Mouse (Mus musculus) heart, postnatal 14 days (tissue): ENCODE results near the gene Ccnk. TPM values are rescaled to one million over a fixed set of nuclear protein-coding genes. Genes with fewer than 3 reads are reported as not detected.

ENCODE experiments used
- DNase-seq, 2 experiments: peaks; one replicate each; pipeline ENCODE4 v3.0.0; 2021 to 2022
- intact Hi-C: fragments of 180-260 bp; cut with DNase I; formaldehyde crosslinking; loops from one replicate; pipeline ENCODE4 v1.15.1; 2025
- total RNA-seq, 2 experiments: library from RNA; stranded (reverse); gene quantifications; 2 replicates each; pipeline ENCODE4 v1.2.3; 2021

Ccnk gene
- total RNA-seq, 2 experiments from 2014 or later: 27.6 to 28.0 TPM

DNA sequence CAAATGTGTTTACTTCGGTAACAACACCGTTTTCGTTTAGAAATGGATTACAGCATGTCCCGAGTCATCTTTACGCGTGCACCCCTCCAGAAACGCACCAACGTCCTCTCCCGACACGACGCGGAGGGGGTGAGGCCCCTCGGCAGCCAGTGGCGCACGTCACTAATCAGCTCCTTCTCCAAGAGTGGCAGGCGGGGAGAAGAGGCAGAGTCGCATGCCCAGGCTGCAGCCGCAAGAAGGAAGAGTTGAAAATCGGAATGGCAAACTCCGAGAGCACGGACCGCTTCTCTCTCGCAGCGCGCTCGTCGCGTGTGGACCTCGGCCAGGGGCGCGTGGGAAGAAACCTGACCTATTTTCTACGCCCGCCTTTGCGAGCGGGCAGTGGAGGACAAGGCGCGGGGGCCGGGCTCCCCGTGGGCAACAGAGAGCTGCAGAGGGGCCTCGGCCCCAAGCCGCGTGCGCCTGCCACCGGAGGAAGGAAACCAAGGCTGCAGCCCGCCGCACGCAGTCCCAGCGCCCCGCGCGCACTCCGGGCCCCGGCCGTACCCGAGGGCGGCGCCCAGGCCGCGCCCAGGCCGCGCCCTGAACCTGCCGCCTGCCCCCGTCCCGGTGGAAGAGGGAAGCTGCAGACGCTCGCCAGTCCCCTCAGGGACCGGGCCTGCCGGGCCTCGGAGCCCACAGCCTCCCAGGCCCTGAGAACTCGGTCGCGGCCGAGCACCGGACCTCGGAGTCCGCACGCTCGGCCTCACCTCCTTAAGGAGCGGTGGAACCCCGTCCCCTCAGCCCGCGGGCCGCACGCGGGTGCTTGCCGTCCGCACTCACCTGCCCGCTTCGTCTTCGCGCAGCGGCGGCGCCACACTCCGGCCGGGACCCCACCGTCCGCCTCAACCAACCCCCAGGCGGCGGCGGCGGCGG, 791 bp upstream of the Ccnk start:
- intact Hi-C loops: loop anchor here (10.0 kb wide), 1 partner anchor 616 kb away; the partner anchor contains the start of gene Yy1
- DNase-seq: peak; percentile 54 to 58

DNA sequence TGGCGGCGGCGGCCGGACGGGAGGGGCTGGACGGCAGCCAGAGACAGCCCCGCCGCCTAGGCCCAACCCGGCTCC, 296 bp upstream of the Ccnk start, which contains the start of gene Setd3:
Gene Setd3, minus strand, starts transcription at position 69 of the 75 bp plus-strand sequence.
- intact Hi-C loops: loop anchor here (10.0 kb wide), 1 partner anchor 616 kb away; the partner anchor contains the start of gene Yy1
- DNase-seq: no peak

DNA sequence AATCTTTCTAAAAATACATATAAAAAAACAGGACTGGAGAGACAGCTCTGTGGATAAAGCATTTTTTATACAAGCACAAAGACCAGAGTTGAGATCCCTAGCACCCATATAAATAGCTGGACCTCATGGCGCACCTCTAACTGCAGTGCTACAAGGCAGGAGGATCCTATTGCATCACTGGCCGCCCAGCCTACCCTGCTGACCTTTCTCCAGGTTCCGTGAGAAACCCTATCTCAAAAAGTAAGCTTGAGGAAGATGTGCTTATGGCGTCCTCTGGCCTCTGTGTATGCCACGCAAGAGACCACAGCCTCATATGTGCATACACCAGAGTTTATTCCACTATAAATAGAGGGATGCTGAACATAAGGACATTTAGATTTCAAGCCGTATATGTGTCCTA, 2.3 kb downstream of the Ccnk start:
- DNase-seq: no peak
- intact Hi-C loops: no loop called here

DNA sequence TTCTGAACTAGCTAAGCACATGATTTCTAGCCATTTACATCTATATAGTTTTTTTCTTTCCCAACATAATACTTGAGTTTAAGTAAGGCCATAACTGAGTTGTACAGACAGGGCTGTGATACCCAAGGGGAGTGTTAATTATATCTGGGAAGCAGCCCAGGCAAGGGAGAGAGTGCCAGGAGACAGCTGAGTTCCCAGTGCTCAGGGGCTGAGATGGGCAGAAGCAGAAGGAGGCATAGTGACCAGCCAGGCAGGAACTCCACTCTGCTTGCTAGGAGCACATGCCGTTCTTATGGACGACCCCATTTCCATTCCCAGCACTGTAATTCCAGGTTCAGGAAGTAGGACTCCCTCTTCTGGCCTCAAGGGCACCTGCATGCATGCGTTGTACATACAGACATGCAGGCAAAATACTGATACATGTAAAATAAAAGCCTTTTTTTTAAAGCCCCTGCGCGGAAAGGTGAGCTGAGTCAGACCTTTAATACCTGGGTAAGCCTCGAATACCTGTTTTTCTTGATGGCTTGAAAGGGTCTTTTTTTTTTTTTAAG, 8.2 kb downstream of the Ccnk start:
- intact Hi-C loops: no loop called here
- DNase-seq: no peak

DNA sequence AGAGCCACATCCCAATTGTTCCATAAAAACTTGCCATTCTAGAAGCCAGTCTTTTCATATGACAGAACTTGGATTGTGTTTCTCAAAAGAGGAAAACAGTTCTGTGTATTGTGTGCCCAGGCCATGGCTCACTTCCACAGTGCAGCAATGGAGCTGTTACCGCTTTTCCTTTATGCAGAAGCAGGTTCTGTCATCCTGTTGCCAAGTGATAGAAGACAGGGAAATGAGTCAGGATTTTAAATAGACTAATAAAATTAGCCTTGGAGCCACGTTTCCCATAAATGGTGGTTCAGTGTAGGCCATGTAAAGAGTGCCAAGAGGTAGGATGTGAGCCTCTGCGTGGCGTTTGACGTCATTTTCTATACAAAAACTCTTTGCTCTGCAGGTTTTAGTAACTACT, 14.5 kb downstream of the Ccnk start:
- DNase-seq: no peak
- intact Hi-C loops: no loop called here

DNA sequence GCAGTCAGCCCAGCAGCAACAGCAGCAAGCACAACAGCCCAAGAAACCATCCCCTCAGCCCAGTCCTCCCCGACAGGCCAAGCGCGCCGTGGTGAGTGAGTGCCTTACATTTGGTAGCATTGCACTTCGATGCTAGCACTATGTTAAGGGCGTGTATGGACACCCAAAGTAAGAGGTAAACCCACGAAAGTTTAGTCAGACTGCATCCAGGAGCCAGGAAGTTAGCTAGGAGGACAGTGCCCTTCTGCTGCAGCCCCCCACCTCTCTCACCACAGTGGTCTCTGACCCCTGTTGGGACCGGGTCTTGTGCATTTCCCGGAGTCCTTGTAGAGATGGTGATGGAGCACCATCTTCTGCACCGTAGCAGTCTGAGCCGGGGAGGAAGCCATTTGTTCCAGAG, 16.4 kb downstream of the Ccnk start:
- DNase-seq: no peak
- intact Hi-C loops: no loop called here

DNA sequence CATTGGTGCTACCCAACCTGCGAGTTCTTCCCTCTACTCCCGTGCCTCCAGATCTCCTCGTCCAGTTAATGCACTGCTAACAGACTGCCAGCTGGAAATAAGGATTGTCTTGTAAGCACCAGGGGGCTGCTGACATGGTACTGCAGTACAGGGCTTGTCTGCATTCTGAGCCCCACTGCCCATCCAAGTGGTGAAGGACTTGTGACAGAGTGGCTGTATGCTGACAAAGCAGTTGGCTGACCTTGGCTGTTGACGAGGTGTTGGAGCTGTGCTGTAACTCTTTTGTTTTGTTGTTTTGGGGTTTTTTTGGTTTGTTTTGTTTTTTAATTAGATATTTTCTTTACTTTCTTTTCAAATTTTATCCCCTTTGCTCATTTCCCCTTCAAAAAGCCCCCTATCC, 19.1 kb downstream of the Ccnk start:
- DNase-seq: no peak
- intact Hi-C loops: no loop called here

DNA sequence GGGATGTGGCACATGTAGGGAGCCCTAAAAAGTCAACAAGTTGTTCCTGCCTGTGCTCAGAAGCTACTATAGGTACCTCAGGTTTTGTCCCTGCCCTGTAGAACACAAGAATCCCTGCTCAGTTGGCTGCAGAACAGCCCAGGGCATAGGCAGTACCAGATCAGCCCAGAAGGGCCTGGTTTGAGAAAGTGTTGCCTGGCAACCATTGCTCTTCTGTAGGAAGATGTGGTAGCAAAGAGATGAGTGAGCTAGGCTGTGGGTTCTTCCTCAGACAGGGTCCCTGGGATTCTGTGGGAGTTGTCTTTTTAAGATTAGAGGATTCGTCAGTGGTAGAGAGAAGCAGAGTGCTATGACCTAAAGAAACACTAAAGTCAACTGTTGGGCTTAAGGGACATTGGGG, 20.7 kb downstream of the Ccnk start:
- intact Hi-C loops: no loop called here

DNA sequence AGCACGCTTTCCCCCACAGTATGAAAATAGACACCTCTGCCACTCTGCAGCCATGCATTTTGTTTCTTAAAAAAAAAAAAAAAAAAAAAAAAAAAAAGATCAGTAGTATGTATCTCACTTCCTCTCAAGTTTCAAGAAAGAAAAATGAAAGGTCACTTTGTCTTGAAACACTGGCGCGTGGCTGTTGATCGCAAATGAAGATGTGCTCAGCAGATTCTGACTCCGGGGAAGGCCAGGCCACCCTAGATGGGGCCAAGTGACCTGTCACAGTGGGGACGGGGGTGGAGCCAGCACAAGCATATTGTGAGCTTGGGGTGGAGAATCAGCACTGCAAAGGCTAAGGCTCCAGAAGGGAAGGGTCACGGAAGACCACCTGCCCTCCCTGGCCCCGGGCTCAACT, 24.5 kb downstream of the Ccnk start:
- DNase-seq: no peak
- intact Hi-C loops: no loop called here

More for the DNA sequence above, 20.7 kb downstream of the Ccnk start:
- no peak for DNase-seq

DNA sequence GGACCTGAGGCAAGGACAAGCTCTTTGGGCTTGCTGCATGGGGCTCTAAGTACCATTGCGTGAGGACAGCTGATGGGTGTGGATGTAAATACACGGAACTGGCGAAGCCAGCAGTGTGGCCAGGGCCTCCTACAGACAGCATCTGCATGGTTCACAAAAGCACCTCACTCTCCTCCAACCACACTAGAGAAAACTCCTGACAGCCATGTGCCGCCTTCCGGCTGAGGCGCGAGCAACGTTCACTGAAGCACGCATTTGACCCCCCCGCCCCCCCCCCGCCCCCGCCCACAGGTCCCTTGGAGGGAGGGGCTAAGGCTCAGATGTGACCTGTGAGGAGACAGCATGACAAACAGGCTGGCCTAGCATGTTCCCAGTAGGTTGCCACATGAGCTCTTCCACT, 25.6 kb downstream of the Ccnk start:
- intact Hi-C loops: loop anchor here (5.0 kb wide), 1 partner anchor 287 kb away; no protein-coding TSS in a partner anchor
- no peak for DNase-seq

DNA sequence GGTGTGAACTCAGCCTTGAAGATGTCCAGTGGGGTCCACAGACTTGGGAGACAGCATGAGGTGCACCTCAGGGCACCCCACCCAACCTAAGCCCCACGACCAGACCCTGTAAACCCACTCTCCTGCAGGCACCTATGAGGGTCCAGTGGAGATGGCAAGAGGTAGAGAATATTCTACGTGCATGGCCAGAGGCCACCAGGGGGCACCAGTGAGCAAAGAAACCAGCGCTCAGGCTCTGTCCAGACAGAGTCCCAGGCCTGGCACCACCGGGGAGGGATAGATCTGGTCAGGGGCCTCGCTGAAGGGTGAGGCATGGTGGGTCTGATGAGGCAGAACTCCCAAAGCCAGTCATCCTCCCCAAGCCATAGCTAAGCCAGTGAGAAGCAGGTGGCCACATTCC, 27.3 kb downstream of the Ccnk start:
- DNase-seq: peak; percentile 83 to 90
- intact Hi-C loops: loop anchor here (5.0 kb wide), 1 partner anchor 286 kb away; no protein-coding TSS in a partner anchor

DNA sequence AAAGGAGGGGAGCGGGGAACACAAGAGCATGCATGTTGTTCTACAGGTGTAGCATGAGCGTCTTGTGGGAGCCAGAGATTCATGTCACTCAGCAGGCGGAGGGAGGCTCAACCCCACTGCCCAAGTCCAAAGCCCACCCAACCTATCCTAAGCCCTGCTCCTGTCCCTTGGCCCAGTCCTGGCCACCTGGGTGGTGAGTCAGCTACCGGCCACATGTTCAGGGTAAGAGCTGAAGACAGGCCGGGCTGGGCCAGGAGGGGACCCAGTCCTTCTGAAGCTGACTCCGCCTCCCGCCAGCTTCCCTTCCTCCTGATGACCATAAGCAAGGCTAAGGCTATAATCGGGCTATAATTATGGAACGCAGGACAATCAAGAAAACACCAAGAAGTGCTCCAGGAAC, 28.8 kb downstream of the Ccnk start:
- intact Hi-C loops: loop anchor here (5.0 kb wide), 1 partner anchor 284 kb away; no protein-coding TSS in a partner anchor
- DNase-seq: no peak

DNA sequence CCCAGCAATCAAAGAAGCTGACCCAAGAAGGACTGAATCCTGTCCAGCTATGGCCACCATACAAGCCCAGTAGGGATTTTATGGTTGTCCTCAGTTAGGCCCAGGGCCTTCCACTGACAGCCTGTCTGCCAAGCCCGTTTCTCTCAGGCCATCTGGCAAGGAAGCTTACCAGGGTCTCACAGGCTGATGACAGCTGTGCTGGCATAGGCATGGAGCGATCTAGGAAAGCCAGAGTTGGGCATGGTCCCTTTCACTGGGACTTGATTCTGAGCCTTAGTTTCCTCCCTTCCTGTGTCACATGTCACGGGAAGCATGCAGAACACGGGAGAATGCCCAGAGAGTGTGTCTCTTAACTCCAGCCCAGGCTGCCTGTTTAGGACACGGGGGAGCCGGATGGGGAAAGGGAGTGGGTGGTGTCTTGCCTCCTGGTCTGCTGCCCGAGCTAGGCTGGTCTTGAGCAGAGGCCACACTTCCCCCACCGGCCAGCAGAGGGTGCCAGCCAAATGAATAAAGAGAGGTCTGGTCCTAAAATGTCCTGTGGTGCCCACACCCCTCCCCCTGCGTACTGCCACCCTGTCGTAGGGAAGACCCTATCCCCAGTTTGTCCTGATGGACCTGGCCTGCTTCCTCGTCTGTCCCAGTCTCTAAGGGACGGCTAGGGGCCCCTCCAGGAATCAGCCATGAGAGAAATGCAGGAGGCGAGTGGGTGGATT, 29.5 kb downstream of the Ccnk start:
- intact Hi-C loops: loop anchor here (1.0 to 5.0 kb wide), 2 partner anchors 84 to 283 kb away; no protein-coding TSS in a partner anchor

DNA sequence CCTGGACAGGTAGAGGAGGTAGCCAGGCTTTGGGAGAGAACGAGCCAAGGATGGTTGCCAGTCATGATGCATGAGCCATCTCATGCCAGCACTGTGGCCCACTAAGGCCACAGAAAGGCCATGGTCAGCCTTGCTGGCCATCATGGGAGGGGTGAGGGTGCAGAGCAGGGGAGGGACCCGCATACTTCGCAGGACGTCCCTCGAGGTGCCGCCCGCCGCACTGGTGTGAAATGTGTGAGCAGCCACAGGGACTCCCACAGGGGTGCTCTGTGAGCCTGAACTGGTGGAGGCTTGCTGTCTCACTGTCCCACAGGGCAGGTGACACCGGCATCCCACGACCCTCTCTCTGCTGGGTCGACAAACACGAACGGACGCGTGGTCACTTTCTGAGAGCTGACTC, 31.2 kb downstream of the Ccnk start:
- intact Hi-C loops: no loop called here

More for the DNA sequence above, 29.5 kb downstream of the Ccnk start:
- peak; percentile 80 to 86 for DNase-seq

DNA sequence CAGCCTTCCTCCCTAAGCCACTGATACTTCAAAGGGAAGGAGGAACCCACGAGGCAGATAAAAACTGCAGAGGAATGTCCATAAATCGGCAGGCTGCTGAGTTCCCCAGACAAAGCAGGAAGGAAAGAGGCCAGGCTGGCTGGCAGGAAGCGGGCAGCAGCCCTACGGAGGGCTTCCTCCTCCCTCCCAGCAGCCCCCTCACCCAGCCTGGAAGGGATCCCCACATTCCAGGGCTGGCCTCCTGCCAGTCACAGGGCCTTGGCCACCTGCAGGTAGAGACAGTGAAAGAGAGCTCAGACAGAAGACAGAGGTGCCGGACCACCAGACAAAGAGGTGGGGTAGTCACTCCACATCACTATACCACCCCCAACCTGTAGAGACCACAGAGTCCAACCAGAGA, 32.7 kb downstream of the Ccnk start:
- DNase-seq: no peak
- intact Hi-C loops: no loop called here

More for the DNA sequence above, 31.2 kb downstream of the Ccnk start:
- no peak for DNase-seq

DNA sequence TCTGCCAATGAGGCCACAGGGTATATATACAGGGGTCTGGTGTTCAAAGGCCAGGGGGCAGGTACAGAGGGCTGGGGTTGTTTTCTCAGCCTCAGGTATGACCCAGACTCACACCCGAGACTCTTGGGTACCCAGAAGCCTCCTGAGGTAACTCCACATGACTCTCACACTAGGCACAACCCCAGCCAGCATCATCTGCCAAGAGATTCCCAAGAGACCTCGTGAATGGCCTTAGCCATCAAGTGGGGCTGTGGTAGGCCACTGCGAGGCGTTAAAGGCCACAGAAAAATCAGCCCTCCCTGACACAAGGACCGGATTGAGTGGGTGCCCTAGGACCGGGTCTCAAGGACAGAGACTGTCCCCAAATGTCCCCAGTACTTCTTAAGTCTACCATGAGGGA, 33.1 kb downstream of the Ccnk start:
- intact Hi-C loops: no loop called here

DNA sequence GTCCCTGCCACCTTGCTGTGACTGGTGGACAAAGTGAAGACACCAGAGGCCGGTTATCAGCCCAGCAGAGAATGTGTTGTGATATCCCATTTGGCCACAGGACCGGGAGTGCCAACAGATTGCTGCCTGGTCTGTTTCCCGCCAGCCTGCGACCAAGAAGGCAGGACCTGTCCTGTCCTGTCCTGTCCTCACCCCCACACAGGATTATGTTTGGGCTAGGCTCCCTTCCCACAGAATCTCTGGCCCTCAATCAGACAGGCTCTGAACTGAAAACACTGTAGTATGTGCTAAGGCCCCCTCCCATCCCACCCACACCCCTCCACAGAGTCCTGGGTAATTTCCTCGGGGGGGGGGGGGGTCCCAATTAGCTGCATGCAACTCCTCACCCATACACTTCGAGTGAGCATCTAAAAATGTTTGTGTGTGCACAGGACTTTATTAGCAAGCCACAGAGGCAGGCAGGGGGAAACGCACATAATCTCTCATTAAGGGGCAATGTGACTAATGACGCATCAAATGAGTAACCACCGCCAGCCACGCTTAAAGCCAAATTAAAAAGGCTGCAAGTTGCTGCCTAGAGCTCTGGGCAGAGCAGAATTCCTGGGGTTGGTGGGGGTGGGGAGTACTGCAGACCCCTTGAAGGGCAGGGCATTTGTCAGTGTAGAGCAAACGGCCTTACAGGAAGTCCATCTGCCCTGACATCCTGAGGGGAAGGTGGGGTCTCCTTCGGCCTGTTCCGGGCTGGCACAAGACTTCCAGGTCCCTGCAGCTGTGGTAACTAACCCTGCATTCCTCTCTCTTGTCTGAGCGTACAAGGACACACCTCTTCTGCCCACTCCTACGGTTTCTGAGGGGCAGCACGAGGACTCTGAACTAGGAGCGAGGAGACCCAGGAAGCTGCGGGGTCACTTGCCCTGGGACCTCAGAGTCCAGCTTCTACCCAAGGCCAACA, 34.0 kb downstream of the Ccnk start:
- no peak for DNase-seq
- intact Hi-C loops: no loop called here

More for the DNA sequence above, 33.1 kb downstream of the Ccnk start:
- DNase-seq: no peak

DNA sequence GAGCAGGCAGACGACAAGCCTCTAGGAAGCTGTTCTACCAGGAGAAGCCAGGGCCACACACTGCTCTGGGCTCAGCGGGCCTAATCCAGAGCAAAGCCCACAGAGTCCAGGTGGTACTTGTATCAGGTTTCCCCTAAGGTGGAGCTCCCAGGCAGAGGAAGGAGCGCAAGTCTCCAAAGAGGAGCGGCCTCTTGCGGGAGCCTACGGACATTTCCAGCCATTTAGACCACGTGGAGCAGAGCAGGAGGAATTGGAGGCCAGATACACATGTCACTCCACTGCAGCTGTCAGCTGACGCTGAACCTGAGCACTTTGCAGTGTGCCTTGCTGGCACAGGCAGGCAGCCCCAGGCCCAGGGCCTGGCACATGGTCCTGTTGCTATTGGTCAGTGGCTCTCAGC, 35.7 kb downstream of the Ccnk start:
- no peak for DNase-seq
- intact Hi-C loops: no loop called here

DNA sequence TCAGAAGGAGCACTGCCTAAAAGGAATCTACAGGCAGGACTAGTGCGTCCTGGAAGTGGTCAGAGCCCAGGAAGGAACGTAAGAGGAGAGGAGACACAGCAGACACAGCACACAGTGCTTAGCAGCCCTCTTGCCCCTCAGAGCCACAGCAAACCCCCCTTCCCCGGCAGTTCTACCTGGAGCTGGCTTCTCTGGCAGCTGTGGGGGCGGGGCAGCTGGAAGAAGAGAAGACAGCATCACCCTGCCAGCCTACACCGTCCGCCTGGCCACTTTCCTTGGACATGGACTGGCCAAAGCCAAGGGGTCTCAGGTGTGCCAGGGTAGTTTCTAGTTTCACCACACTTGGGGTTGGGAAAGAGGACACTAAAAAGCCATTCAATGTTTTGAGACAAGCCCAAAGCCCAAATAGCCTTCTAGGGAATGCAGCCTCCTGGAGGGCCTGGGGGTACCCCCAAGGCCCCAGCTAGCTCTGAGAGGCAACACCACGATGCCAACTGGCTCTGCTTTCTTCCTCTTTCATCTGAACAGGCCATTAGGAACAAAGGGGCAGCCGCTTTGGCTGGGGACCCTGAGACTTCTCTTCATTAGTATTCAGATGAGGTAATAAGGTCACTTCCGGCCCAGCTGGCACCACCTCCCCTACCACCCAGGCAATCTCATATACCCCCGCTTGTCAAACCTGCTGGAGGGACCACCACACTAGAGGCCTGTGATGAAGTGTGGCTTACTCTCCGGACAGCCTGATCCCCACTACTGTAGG, 37.4 kb downstream of the Ccnk start:
- no peak for DNase-seq

More for the DNA sequence above, 37.4 kb downstream of the Ccnk start:
- intact Hi-C loops: loop anchor here (2.0 kb wide), 1 partner anchor 76 kb away; no protein-coding TSS in a partner anchor
